Mouse (Mus musculus) heart, embryonic 16.5 days (tissue): ENCODE results near the gene Cycs. TPM values are rescaled to one million over a fixed set of nuclear protein-coding genes. Genes with fewer than 3 reads are reported as not detected.

ENCODE experiments used
- ATAC-seq: fragments of 200-750 bp; cut with Nextera tagmentation; replicated peaks from 2 replicates; pipeline ENCODE4 v1.8.0; 2017; ENCODE audit warnings: moderate number of reproducible peaks; ENCODE audit not compliant: insufficient read depth, low FRiP score; ENCODE audit errors: extremely low read depth
- H3K27ac ChIP-seq: fragments of 300-500 bp; sonication (generic); 2 replicates; pipeline ENCODE4 v1.5.1; 2014; ENCODE audit warnings: mild to moderate bottlenecking, low read length, control low read depth, moderate library complexity
- H3K27me3 ChIP-seq: fragments of 300-500 bp; sonication (generic); 2 replicates; pipeline ENCODE4 v1.6.1; 2014; ENCODE audit warnings: low read length, mixed read lengths; ENCODE audit not compliant: control insufficient read depth, insufficient read depth
- H3K36me3 ChIP-seq: fragments of 300-500 bp; sonication (generic); 2 replicates; pipeline ENCODE4 v1.6.1; 2014; ENCODE audit not compliant: control insufficient read depth, insufficient read depth
- H3K4me1 ChIP-seq: fragments of 300-500 bp; sonication (generic); 2 replicates; pipeline ENCODE4 v1.6.1; 2014; ENCODE audit warnings: low read length, mixed read lengths; ENCODE audit not compliant: control insufficient read depth, insufficient read depth
- H3K4me2 ChIP-seq: fragments of 300-500 bp; sonication (generic); 2 replicates; pipeline ENCODE4 v1.6.1; 2014; ENCODE audit warnings: low read depth, mild to moderate bottlenecking, control low read depth, low read length
- H3K4me3 ChIP-seq: fragments of 300-500 bp; sonication (generic); 2 replicates; pipeline ENCODE4 v1.5.1; 2014; ENCODE audit warnings: mild to moderate bottlenecking, control low read depth, low read length
- H3K9ac ChIP-seq: fragments of 300-500 bp; sonication (generic); 2 replicates; pipeline ENCODE4 v1.6.1; 2014; ENCODE audit warnings: low read length, control low read depth
- H3K9me3 ChIP-seq: fragments of 300-500 bp; sonication (generic); replicated peaks from 2 replicates; pipeline ENCODE4 v1.6.1; 2016; ENCODE audit warnings: low read length; ENCODE audit not compliant: control insufficient read depth
- WGBS: fragments of 180-500 bp; shearing (Covaris S2); extraction: QIAGEN DNeasy Blood & Tissue Kit; methylation state at CpG from one replicate; pipeline ENCODE4 v1.1.7; 2014; 5-methylcytosine and 5-hydroxymethylcytosine counted together
- polyA plus RNA-seq: library from polyadenylated mRNA; unstranded; fragments of >200 nt; fragmentation: Nextera tagmentation; extraction: Ambion mirVana; gene quantifications from 2 replicates; pipeline ENCODE4 v1.2.1, GENCODE M21; 2015

Gene Cycs
- 208 and 212 TPM in 2 replicates for polyA plus RNA-seq

DNA sequence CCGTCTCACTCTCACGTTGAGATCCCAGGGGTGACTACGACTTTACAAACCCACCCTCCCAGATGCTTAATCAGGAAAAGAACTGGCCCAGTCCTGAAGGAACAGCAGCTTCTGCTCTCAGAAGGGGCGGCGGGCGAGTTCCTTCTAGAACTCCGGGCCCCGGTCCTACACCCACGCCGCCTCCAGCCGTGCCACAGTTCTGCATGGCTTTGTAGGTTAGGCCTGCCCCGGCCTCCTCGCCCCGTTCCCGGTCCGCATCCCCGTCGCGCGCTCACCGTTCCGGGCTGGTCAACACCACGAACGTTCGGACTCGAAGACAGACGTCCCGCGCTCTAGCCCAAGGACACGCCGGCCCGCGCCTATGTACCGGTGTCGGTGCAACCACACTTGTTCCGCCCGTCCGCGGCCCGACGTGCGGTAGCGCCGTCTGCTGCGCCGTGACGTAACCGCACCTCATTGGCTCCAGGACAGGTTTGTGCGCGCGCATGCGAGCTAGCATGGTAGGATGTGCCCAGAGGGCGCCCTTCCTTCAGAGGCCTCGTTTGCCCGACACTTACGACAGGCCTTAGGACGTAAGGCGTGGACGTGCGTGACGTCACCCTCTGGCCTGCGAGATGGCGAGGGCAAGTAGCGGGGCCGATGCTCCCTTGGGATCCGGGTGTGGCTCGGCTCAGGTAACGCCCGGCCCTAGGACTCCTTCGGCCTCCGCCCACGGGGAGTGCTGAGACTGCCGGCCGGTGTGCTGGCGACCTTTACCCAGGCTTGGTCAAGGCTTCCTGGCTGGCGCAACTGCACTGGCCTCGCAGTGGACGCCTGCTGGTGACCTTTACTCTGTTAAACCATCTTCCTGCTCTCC lies at the start of gene Cycs:
Gene Cycs, minus strand, starts transcription at position 398 of the 856 bp plus-strand sequence.
- peak; percentile 97 for ATAC-seq
- peak within 1 kb of the TSS; percentile 98 for H3K27ac ChIP-seq
- peak within 1 kb of the TSS; percentile 97 for H3K4me3 ChIP-seq
- peak within 1 kb of the TSS; percentile 96 for H3K9ac ChIP-seq
- under 1% methylated on average over 78 of the region's 78 CpGs for WGBS
- H3K36me3 ChIP-seq, result peaks cover 7% of the 10 kb centered on the region
- H3K4me2 ChIP-seq, result peak within 1 kb of the TSS; percentile 80
- peaks cover 6% of the 10 kb centered on the region for H3K4me1 ChIP-seq
- no peaks in the 10 kb centered on the region for H3K27me3 ChIP-seq
- H3K9me3 ChIP-seq, result no peaks in the 10 kb centered on the region

DNA sequence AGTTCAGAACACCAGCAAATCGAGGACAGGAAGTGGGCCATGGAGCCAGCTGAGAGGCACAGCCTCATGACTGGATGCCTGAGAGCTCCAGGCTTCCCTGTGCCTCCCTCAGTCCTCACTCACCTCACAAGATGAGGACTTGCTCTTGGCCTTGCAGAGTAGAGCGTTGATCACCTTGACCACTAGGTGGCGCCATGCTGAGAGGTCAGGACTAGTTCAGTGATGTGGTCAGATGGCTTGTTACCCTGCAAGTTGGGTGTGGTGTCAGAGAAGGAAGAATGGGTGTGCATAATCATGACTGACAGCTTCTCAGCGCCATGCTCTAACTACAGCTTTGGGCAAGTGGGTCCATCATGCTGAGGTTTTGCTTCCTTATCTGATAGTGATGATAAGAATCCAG lies 35.3 kb upstream of the Cycs start:
- no peak overlapping the region for H3K9ac ChIP-seq
- no peak overlapping the region for H3K4me3 ChIP-seq
- no peaks in the 10 kb centered on the region for H3K36me3 ChIP-seq
- no peak overlapping the region for H3K4me2 ChIP-seq
- H3K4me1 ChIP-seq, result peaks cover 9% of the 10 kb centered on the region
- H3K27ac ChIP-seq, result no peak overlapping the region
- H3K9me3 ChIP-seq, result no peaks in the 10 kb centered on the region
- no peak for ATAC-seq
- H3K27me3 ChIP-seq, result no peaks in the 10 kb centered on the region
- 27% methylated on average over 4 of the region's 4 CpGs for WGBS

DNA sequence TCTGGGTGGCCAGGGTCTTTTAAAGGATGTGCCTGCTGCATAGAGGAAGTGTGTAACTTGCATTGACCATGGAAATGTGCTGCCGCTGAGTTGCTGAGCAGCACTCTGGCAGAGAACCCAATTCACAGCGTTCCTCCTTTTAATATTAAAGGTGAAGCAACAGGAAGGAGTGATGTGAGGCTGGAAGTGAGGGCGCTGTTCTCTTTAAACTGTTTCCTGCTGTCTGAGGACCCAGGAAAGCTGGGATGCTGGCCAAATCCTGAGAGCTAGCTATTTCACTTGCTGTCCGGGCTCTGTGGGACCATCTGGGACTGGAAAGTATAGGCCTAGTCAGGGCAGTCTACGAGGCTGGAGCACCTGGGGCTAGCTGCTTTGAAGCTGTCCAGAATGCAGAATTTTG lies 32.2 kb upstream of the Cycs start:
- WGBS, result 23% methylated on average over 5 of the region's 5 CpGs
- no peaks in the 10 kb centered on the region for H3K36me3 ChIP-seq
- H3K27ac ChIP-seq, result no peak overlapping the region
- no peak overlapping the region for H3K9ac ChIP-seq
- H3K4me3 ChIP-seq, result no peak overlapping the region
- no peak for ATAC-seq
- H3K27me3 ChIP-seq, result no peaks in the 10 kb centered on the region
- peaks cover 9% of the 10 kb centered on the region for H3K4me1 ChIP-seq
- H3K4me2 ChIP-seq, result no peak overlapping the region
- H3K9me3 ChIP-seq, result no peaks in the 10 kb centered on the region

DNA sequence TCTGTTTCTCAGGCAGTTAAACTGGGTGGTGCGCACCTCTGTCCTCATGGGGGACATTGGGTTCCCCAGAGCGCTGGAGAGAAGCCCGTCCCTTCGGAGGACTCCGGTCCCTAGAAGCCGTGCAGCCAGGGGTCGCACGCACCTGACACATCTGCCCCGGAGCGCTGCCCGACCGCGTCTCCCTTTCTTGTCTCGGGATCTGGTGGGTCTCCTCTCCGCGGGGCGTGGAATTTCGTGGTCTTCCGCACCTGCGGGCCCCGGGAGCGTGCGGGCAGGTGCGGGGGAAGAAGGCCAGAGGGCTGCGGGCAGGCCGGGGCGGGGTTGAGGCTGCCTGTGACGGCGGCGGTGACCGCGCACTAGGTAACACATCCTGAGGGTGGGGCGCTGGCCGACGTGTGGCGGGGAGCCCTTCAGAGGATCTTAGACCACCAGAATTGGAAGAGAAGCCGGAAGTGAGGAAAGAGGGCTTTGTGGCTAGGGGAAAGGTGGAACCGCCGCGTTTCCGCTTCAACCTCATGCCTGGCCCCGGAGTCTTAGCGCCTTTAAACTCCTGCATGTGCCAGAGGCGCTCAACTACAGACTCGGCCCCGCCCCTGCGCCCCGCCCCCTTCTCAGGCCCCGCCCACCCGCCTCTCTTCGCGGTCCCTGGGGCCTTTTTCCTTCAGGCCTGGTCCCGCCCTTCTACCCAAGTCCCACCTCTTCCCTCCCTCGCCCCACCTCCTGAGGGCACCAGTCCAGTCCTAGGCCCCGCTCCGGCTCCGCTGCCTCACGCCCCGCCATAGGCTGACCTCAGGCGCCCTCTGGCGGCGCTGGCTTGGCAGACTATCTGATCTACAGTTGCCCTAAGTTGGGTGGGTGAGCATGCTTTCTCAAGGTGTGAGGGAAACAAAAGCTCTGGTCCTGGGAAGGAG lies 30.2 kb upstream of the Cycs start, which contains the start of gene 4921507P07Rik:
Gene 4921507P07Rik, minus strand, starts transcription at position 332 of the 911 bp plus-strand sequence.
- H3K4me1 ChIP-seq, result peaks cover 9% of the 10 kb centered on the region
- H3K27me3 ChIP-seq, result no peaks in the 10 kb centered on the region
- WGBS, result under 1% methylated on average over 61 of the region's 62 CpGs
- peak within 1 kb of the TSS; percentile 74 for H3K4me3 ChIP-seq
- no peaks in the 10 kb centered on the region for H3K9me3 ChIP-seq
- H3K9ac ChIP-seq, result peak within 1 kb of the TSS; percentile 74
- H3K36me3 ChIP-seq, result no peaks in the 10 kb centered on the region
- no peak within 1 kb of the TSS; the same call in 1 of the 2 replicates for H3K27ac ChIP-seq
- peak within 1 kb of the TSS; percentile 100 for H3K4me2 ChIP-seq
- ATAC-seq, result peak; percentile 96

DNA sequence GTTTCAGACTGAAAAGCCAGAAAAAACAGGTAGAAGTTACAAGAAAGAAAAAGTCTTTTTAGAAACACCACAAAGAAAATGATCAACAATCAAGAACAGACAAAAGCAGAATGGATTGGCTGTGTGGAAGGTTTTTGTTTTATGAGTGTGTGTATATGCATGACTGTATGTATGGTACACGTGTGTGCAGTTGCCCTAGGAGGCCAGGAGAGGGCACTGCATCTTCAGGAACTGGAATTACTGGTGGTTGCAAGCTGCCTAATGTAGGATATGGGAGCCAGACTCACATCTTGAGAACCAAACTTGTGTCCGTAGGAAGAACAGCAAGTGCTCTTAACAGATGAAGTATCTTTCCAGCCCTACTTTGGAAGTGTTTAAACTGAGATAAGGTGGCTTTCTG lies 28.0 kb upstream of the Cycs start:
- WGBS, result 77% methylated on average over 2 of the region's 2 CpGs
- Histone ChIP-seq H3K27me3 (no peaks in the 10 kb centered on the region), H3K4me3 (no peak overlapping the region), H3K4me1 (peaks cover 9% of the 10 kb centered on the region), H3K9me3 (no peaks in the 10 kb centered on the region), H3K36me3 (0 out of 2 replicates have a peak, but pooled peaks cover 2% of the 10 kb centered on the region), H3K27ac (no peak overlapping the region), H3K4me2 (no peak overlapping the region), H3K9ac (no peak overlapping the region)
- ATAC-seq, result no peak

DNA sequence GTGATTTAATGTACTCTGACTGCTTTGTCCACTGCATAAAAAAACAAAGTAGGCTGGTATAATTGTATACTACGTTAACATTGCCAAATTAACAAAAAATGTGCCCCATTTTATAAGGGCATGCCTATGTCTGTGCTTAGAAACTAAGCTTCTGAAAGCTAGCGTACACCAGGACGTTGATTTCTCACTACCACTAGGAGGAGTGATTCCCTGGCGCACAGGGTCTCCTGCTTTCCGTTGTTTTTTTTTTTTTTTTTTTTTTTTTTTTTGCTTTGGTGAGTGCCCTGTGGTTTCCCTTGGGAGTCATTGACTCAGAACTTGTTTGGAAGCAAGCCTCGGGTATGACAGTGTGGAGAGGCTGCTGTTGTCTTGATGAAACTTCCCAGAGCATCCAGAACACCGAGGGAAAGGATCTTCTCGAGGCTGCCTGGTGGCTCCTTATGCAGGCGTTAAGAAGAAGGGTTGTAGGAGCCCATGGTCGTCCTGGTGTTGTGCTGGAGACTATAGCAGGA lies 27.1 kb upstream of the Cycs start:
- Histone ChIP-seq H3K9me3 (no peaks in the 10 kb centered on the region), H3K4me3 (no peak overlapping the region), H3K4me1 (peaks cover 4% of the 10 kb centered on the region), H3K4me2 (no peak overlapping the region), H3K27me3 (no peaks in the 10 kb centered on the region), H3K36me3 (0 out of 2 replicates have a peak, but pooled peaks cover 2% of the 10 kb centered on the region), H3K9ac (no peak overlapping the region), H3K27ac (no peak overlapping the region)
- no peak for ATAC-seq
- WGBS, result 63% methylated on average over 10 of the region's 10 CpGs

DNA sequence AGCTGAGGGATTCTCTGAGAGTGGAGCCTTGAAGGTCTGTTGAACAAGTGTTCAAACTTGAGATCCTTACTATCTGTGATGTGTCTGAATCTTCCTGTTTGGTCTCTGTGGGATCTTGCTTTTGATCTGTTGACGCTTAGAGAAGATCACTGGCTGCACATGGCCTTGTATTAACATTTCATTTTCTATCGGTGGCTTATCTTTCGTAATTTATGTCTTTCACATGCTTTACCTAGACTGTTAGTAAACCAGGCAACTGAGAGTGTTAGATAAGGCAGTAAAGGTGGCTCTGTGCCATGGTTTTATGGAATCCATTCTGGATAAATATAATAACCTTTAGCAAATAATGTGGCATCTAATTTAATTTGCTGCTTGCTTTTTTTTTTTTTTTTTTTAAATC lies 23.9 kb upstream of the Cycs start:
- no peak overlapping the region for H3K4me2 ChIP-seq
- H3K9ac ChIP-seq, result no peak overlapping the region
- 75% methylated on average over 3 of the region's 3 CpGs for WGBS
- 0 out of 2 replicates have a peak, but pooled peaks cover 2% of the 10 kb centered on the region for H3K4me1 ChIP-seq
- no peaks in the 10 kb centered on the region for H3K27me3 ChIP-seq
- no peak for ATAC-seq
- H3K27ac ChIP-seq, result no peak overlapping the region
- H3K9me3 ChIP-seq, result no peaks in the 10 kb centered on the region
- no peak overlapping the region for H3K4me3 ChIP-seq
- H3K36me3 ChIP-seq, result 0 out of 2 replicates have a peak, but pooled peaks cover 2% of the 10 kb centered on the region

DNA sequence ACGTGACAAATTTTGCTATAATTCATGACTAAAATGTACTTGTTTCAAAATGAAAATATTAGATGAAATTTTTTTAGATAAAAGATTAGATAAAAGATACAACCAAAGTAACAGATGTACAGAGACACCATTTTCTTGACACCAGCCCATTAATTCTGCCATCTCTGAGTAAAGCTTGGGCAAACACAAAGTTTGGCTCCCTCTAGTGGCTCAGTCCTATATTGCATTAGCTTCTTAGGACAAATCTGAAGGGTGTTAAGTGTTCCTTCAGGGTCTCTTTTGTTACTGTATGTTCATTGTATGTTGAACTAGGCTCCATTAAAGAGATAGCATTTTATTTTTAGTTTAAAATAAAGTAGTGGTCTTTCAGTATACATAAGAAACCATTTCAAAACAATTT lies 21.9 kb upstream of the Cycs start:
- Histone ChIP-seq H3K4me2 (no peak overlapping the region), H3K9me3 (no peaks in the 10 kb centered on the region), H3K4me1 (0 out of 2 replicates have a peak, but pooled peaks cover 2% of the 10 kb centered on the region), H3K9ac (no peak overlapping the region), H3K4me3 (no peak overlapping the region), H3K27ac (no peak overlapping the region), H3K36me3 (0 out of 2 replicates have a peak, but pooled peaks cover 2% of the 10 kb centered on the region), H3K27me3 (no peaks in the 10 kb centered on the region)
- 92% methylated on average over 1 of the region's 1 CpGs for WGBS
- ATAC-seq, result no peak
